Mouse (Mus musculus) midbrain, postnatal 0 days (tissue): ENCODE data around the gene Xk. TPM values are rescaled to one million over a fixed set of nuclear protein-coding genes. Genes with fewer than 3 reads are reported as not detected.
"Not testable (repeated sequence)": the region's sequence is repeated elsewhere in the genome, so short reads cannot be mapped to it uniquely, and the experiment has no call there.

Experiments
- ATAC-seq: fragments of 200-750 bp; cut with Nextera tagmentation; 2 replicates; pipeline ENCODE4 v1.8.0; 2017; ENCODE audit warnings: moderate number of reproducible peaks, mild to moderate bottlenecking, moderate TSS enrichment, moderate library complexity; ENCODE audit not compliant: low FRiP score
- DNase-seq: peaks from one replicate; pipeline ENCODE4 v3.0.0-alpha.2; 2015; ENCODE audit warnings: low spot score
- H3K27ac ChIP-seq: fragments of 300-500 bp; sonication (generic); 2 replicates; pipeline ENCODE4 v1.5.1; 2014; ENCODE audit warnings: low read depth, mild to moderate bottlenecking, low read length, mixed read lengths
- H3K27me3 ChIP-seq: fragments of 300-500 bp; sonication (generic); 2 replicates; pipeline ENCODE4 v1.6.1; 2014; ENCODE audit warnings: low read length, control low read depth, mixed read lengths; ENCODE audit not compliant: insufficient read depth
- H3K36me3 ChIP-seq: fragments of 300-500 bp; sonication (generic); 2 replicates; pipeline ENCODE4 v1.6.1; 2014; ENCODE audit warnings: low read length, control low read depth, mixed read lengths; ENCODE audit not compliant: insufficient read depth
- H3K4me1 ChIP-seq: fragments of 300-500 bp; sonication (generic); 2 replicates; pipeline ENCODE4 v1.6.1; 2014; ENCODE audit warnings: mild to moderate bottlenecking, control low read depth, antibody characterized with exemption, low read length, mixed read lengths; ENCODE audit not compliant: insufficient read depth
- H3K4me2 ChIP-seq: fragments of 300-500 bp; sonication (generic); 2 replicates; pipeline ENCODE4 v1.6.1; 2014; ENCODE audit warnings: low read depth, mild to moderate bottlenecking, low read length, mixed read lengths; ENCODE audit not compliant: poor library complexity, severe bottlenecking
- H3K4me3 ChIP-seq: fragments of 300-500 bp; sonication (generic); 2 replicates; pipeline ENCODE4 v1.5.1; 2014; ENCODE audit warnings: low read depth, mild to moderate bottlenecking, low read length, moderate library complexity
- H3K9ac ChIP-seq: fragments of 300-500 bp; sonication (generic); replicated peaks from 2 replicates; pipeline ENCODE4 v1.6.1; 2014; ENCODE audit warnings: mild to moderate bottlenecking, low read length, moderate library complexity, mixed read lengths; ENCODE audit not compliant: poor library complexity, severe bottlenecking
- H3K9me3 ChIP-seq: fragments of 300-500 bp; sonication (generic); 2 replicates; pipeline ENCODE4 v1.6.1; 2016; ENCODE audit warnings: low read length, control low read depth
- CTCF ChIP-seq: IDR thresholded peaks from 2 replicates; pipeline ENCODE4 v1.5.1; 2016; ENCODE audit warnings: antibody characterized with exemption, mild to moderate bottlenecking
- whole genome bisulfite sequencing: fragments of 180-500 bp; shearing (Covaris S2); extraction: QIAGEN DNeasy Blood & Tissue Kit; methylation state at CpG from one replicate; pipeline ENCODE4 v1.1.7; 2014; 5-methylcytosine and 5-hydroxymethylcytosine counted together
- polyA plus RNA-seq: library from polyadenylated mRNA; unstranded; fragments of >200 nt; fragmentation: Nextera tagmentation; extraction: Ambion mirVana; gene quantifications from 2 replicates; pipeline ENCODE4 v1.2.1, GENCODE M21; 2015
- total RNA-seq: library from RNA; depleted of rRNA; stranded (reverse); fragments of >200 nt; gene quantifications from 2 replicates; pipeline ENCODE4 v1.2.3, GENCODE M21; 2014

Xk gene
- total and polyA plus RNA-seq, 2 experiments from 2014 or later = 4.6 to 7.2 TPM

DNA sequence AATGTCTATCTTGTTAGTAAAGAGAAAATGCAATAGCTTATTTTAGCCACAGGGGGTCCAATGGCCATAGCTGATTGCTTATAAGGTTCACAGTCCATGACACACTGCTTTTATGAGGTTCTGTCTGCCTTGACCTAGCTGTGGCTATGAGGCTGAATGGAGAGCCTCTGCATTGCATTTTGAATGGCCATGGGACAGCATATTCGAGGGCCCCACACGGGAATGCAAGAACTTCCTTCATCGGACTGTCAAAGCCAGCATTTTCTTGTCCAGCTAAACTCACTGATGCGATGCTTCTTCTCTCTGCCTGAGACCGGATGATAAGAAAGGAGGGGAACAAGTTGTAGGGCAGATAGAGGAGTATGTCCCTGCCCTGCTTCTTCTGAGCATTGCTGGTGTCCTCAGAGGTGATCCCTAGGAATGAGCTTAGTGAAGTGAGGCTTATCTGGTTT is 25.9 kb downstream of the Xk start:
- ATAC-seq = no peak
- H3K27ac ChIP-seq = no peak overlapping the region
- no peak for TF ChIP-seq CTCF

DNA sequence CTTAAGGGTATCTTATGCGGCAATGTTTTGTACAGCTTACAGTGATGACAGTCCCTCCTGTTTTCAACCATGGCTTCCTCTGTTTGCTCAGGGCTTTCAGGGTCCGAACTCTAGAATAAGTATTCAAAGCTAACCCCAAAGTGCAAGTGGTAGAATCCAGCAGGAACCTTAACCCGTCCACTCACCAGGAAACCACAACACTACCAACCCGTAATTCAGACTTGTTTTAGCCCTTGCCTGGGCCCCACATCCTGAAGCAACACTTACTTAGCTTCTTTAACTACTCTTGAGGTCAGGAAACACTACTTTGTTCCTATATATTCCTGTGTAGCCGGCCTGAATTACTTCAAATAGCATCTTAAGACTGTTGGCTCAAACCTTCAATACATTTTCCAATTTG is 30.2 kb downstream of the Xk start:
- 90% methylated on average over 5 of the region's 5 CpGs for WGBS
- no peak overlapping the region for H3K9ac ChIP-seq
- H3K4me3 ChIP-seq = no peak overlapping the region
- H3K36me3 ChIP-seq = no peaks in the 10 kb centered on the region
- no peaks in the 10 kb centered on the region for H3K4me1 ChIP-seq
- ATAC-seq (no peak), DNase-seq (no peak)
- no peaks in the 10 kb centered on the region for H3K9me3 ChIP-seq
- no peak overlapping the region for H3K27ac ChIP-seq
- H3K4me2 ChIP-seq = no peak overlapping the region
- H3K27me3 ChIP-seq = no peaks in the 10 kb centered on the region
- TF ChIP-seq CTCF = no peak

More for the DNA sequence above, 25.9 kb downstream of the Xk start:
- no peaks in the 10 kb centered on the region for H3K9me3 ChIP-seq
- no peaks in the 10 kb centered on the region for H3K36me3 ChIP-seq
- H3K4me1 ChIP-seq = no peaks in the 10 kb centered on the region
- no peak overlapping the region for H3K9ac ChIP-seq
- H3K27me3 ChIP-seq = no peaks in the 10 kb centered on the region
- H3K4me2 ChIP-seq = no peak overlapping the region
- WGBS = 85% methylated on average over 5 of the region's 5 CpGs
- no peak for DNase-seq
- H3K4me3 ChIP-seq = no peak overlapping the region

GRCm38 (mm10) chrX:9303455-9303854 is 30.9 kb downstream of the Xk start:
- Histone ChIP-seq H3K4me3 (no peak overlapping the region), H3K9ac (no peak overlapping the region), H3K27me3 (no peaks in the 10 kb centered on the region), H3K9me3 (no peaks in the 10 kb centered on the region), H3K4me1 (no peaks in the 10 kb centered on the region), H3K36me3 (no peaks in the 10 kb centered on the region), H3K4me2 (no peak overlapping the region), H3K27ac (no peak overlapping the region)
- ATAC-seq (no peak), DNase-seq (no peak)
- no peak for TF ChIP-seq CTCF
- WGBS = 54% methylated on average over 1 of the region's 1 CpGs

DNA sequence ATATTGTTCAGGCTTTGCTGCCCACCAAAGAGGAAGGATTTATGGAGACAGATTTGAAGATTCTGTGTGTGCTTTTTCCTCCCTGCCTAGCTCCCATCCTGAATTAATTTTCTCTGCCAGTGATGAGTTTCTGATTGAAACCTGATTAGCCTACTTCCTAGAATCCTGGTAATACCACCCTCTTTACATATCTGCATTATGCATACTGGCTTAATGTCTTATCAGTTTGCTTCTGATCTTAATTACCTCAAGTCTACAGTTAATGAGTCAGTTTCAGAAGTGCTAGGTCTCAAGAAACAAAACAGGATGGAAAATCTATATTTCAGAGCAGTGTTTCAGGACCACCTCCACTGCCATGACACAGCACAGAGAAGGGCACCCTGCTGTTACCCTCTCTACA is 43.9 kb downstream of the Xk start:
- not testable (repeated sequence) for H3K36me3 ChIP-seq, DNase-seq, H3K4me3 ChIP-seq, H3K4me1 ChIP-seq, H3K27me3 ChIP-seq, ATAC-seq, H3K4me2 ChIP-seq, H3K9me3 ChIP-seq, H3K27ac ChIP-seq, H3K9ac ChIP-seq

- not testable (repeated sequence) for H3K36me3 ChIP-seq, H3K4me3 ChIP-seq, H3K27me3 ChIP-seq, H3K9me3 ChIP-seq, DNase-seq, H3K4me2 ChIP-seq, H3K9ac ChIP-seq, H3K4me1 ChIP-seq, ATAC-seq, H3K27ac ChIP-seq
- WGBS = 90% methylated on average over 17 of the region's 26 CpGs
Observed at GRCm38 (mm10) chrX:9327954-9328353, 55.4 kb downstream of the Xk start.

DNA sequence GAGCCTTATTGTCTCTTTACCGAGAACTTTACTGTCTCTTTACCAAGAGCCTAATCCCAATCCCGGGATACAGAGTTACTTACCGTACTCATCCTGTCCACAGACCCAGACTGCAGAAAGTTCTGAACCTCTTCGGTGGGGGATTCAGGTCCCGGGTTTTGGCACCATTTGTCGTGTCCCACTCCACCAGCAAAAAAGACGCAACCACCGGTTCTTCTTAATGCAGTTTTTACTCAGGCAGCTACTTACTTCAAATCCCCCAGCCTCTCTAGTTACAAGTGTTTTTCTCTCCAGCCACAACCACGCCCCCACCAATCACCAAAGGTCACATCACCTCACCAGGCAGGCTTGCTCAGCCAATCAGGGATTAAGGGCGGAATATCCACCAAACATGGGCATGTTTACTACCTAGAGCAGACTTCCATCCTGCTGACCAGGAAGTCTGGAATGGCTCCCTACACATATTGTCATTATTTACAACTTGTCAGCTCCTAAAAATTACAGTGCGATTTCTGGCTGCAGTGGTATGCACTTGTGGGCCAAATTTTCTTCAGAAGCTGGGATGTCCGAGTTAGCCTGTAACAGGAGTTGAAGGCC is 59.9 kb downstream of the Xk start:
- H3K9me3 ChIP-seq, H3K4me3 ChIP-seq, H3K36me3 ChIP-seq, H3K4me1 ChIP-seq, H3K4me2 ChIP-seq, DNase-seq, H3K9ac ChIP-seq, ATAC-seq, H3K27ac ChIP-seq, H3K27me3 ChIP-seq: not testable (repeated sequence)
- WGBS = 89% methylated on average over 12 of the region's 12 CpGs
